Mouse (Mus musculus): ENCODE measurements at regions not wholly inside any gene's neighbourhood (a gene's known extent, or its start where the extent isn't known, plus 50 kb on each side); places are given as distances from the start of the nearest gene placed in this dataset.

GRCm38 (mm10) chr2:10825278-10826133, 346.4 kb upstream of the Prkcq start:
- DNase-seq: peak; percentile 78 to 81

- peak; percentile 3 to 11 for DNase-seq
Measured at GRCm38 (mm10) chr2:10826134-10826767, 345.7 kb upstream of the Prkcq start.

- no peak for DNase-seq
Measured at GRCm38 (mm10) chr2:10839976-10840375, 331.9 kb upstream of the Prkcq start.

GRCm38 (mm10) chr2:10861654-10862292, 310.1 kb upstream of the Prkcq start:
- DNase-seq: no peak

- no peak for DNase-seq
Measured at GRCm38 (mm10) chr2:10864451-10864850, 307.5 kb upstream of the Prkcq start.

GRCm38 (mm10) chr2:10874303-10874702, 297.6 kb upstream of the Prkcq start:
- DNase-seq: no peak

- no peak for DNase-seq
Measured at GRCm38 (mm10) chr2:10901926-10902325, 270.0 kb upstream of the Prkcq start.

- DNase-seq: no peak
Measured at GRCm38 (mm10) chr2:10919955-10920354, 252.0 kb upstream of the Prkcq start.

- DNase-seq: no peak
Measured at GRCm38 (mm10) chr2:10920686-10921485, 251.0 kb upstream of the Prkcq start.

GRCm38 (mm10) chr2:10921486-10922450, 250.1 kb upstream of the Prkcq start:
- DNase-seq: peak; percentile 13 to 17

GRCm38 (mm10) chr2:10923984-10924383, 247.9 kb upstream of the Prkcq start:
- DNase-seq: no peak

- DNase-seq: no peak
Measured at GRCm38 (mm10) chr2:10925361-10925760, 246.5 kb upstream of the Prkcq start.

- DNase-seq: no peak
Measured at GRCm38 (mm10) chr2:10937405-10937804, 234.5 kb upstream of the Prkcq start.

- DNase-seq: no peak
Measured at GRCm38 (mm10) chr2:10965224-10965623, 206.7 kb upstream of the Prkcq start.

- peak in 1 of 2 experiments; percentile 8 for DNase-seq
Measured at GRCm38 (mm10) chr2:10966891-10967290, 205.0 kb upstream of the Prkcq start.

- no peak for DNase-seq
Measured at GRCm38 (mm10) chr2:10969111-10969689, 202.7 kb upstream of the Prkcq start.

- DNase-seq: no peak
Measured at GRCm38 (mm10) chr2:10972051-10972450, 199.9 kb upstream of the Prkcq start.

- no peak for DNase-seq
Measured at GRCm38 (mm10) chr2:10978772-10979171, 193.1 kb upstream of the Prkcq start.

GRCm38 (mm10) chr2:10986101-10986500, 185.8 kb upstream of the Prkcq start:
- DNase-seq: no peak

GRCm38 (mm10) chr2:10990043-10990728, 181.7 kb upstream of the Prkcq start:
- no peak for DNase-seq

- DNase-seq: no peak
Measured at GRCm38 (mm10) chr2:10998798-10999197, 173.1 kb upstream of the Prkcq start.
